Mouse (Mus musculus) C2C12 (cell line): ENCODE results near the gene Acot12.

Source experiments
- CEBPB ChIP-seq: IDR thresholded peaks from one replicate; pipeline ENCODE4 v1.6.1; 2011; ENCODE audit warnings: low read depth, mild to moderate bottlenecking, control low read depth, moderate library complexity
- CTCF ChIP-seq: IDR thresholded peaks from one replicate; pipeline ENCODE4 v1.5.1; 2011; ENCODE audit not compliant: control insufficient read depth, insufficient read depth, insufficient read length
- FOSL1 ChIP-seq: IDR thresholded peaks from one replicate; pipeline ENCODE4 v1.8.0; 2011; ENCODE audit warnings: mild to moderate bottlenecking, low read length; ENCODE audit not compliant: poor library complexity, insufficient read depth, severe bottlenecking
- MYOG ChIP-seq: IDR thresholded peaks from one replicate; pipeline ENCODE4 v1.6.1; 2011; ENCODE audit not compliant: control insufficient read depth, insufficient read length; ENCODE audit errors: extremely low read depth
- USF1 ChIP-seq: IDR thresholded peaks from one replicate; pipeline ENCODE4 v1.6.1; 2011; ENCODE audit warnings: low read depth, mild to moderate bottlenecking, control low read depth, moderate library complexity

GRCm38 (mm10) chr13:91796003-91796402, 54.7 kb downstream of the Acot12 start:
- TF ChIP-seq CEBPB (no peak), CTCF (no peak), FOSL1 (no peak), MYOG (no peak), USF1 (no peak)
